Mouse (Mus musculus) heart, postnatal 0 days (tissue): ENCODE results near the gene Klf12.

ENCODE experiments used
- CTCF ChIP-seq: IDR thresholded peaks from 2 replicates; pipeline ENCODE4 v1.5.1; 2016; ENCODE audit warnings: antibody characterized with exemption, control low read depth, low read depth
- EP300 ChIP-seq: IDR thresholded peaks from 2 replicates; pipeline ENCODE4 v1.6.1; 2016; ENCODE audit warnings: antibody characterized with exemption, low read depth

- TF ChIP-seq CTCF (no peak), EP300 (no peak)
Measured at GRCm38 (mm10) chr14:100052876-100053275, 231.6 kb downstream of the Klf12 start.
